Mouse (Mus musculus) frontal cortex, postnatal 14 days (tissue): ENCODE results near the gene Lbhd2.

ENCODE experiments used
- DNase-seq, 2 experiments: peaks; one replicate each; pipeline ENCODE4 v3.0.0; 2022; ENCODE audit warnings: low spot score in 2 of 2

Lbhd2 gene

DNA sequence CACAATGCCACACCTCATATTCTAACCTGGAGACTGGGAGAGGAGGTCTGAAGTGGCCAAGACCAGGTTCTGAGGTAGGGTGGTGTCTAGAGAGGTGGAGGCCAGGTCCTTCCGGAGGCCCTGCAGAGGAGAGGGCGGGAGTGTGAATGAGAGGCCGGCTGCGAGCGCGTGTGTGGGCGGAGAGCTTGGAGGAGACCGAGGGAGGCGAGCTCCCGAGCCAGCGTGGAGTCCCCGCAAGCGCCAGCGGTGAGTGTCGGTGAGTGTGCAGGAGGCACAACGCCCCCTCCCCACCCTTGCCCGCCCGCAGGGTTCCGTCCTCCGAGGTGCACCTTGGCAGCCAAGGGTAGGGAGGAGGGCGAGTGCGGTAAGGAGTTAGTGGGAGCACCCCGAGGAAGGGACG, at the start of gene Lbhd2:
TSS of gene Lbhd2 (plus strand) at position 188 of the 400 bp plus-strand sequence.
- DNase-seq = no peak

DNA sequence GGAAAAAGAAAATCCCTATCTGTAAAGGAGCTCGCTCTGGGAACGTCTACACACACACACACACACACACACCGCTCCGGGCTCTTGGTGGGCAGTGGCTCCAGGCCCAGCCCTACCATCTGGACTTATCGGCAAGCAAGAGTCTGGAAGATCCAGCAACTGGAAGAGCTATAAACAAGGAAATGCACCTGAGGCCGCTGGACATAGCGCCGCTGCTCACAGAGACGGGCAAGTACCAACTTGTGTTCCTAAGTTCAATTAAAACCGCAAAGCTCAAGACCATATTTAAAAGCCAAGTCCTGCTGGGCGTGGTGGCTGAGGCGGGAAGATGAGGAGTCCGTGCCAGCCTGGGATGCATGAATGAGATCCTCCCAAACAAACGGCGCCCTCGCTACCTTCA, 45.9 kb upstream of the Lbhd2 start:
- DNase-seq = no peak

DNA sequence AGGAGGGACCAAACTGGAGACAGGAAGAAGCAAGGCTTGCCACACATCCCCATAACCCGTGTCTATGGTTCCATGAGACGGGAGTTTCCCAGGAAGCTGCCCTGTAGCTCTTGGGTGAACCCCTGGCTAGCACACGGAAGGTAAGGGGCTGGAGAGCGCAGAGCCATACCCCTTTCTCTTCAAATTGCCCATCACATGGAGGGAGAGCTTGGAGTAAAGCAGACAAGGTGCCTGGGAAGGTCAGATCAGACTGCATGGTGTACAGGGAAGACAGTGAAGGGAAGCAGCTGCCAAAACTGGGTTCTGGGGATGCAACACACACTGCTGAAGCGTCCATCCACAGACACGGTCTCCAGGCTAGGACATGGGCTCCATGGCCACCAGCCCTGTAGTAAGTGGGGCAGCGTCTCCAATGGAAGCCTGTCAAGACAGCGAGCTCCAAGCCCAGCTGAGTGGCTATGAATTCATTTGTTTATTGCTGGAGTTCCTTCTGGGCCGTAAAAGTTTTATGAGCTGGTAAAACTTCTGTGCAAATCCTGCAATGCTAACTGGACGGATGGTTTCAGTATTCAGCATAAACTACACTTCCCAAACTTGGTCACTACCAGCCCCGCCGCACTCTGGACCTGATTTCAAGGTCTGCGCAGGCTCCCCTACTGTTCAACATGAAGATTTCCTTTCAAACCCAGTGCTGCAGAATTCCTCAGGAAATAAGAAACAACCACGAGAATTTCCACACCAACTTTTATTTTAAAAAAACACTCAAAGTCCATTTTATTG, 45.1 kb upstream of the Lbhd2 start:
- no peak for DNase-seq

DNA sequence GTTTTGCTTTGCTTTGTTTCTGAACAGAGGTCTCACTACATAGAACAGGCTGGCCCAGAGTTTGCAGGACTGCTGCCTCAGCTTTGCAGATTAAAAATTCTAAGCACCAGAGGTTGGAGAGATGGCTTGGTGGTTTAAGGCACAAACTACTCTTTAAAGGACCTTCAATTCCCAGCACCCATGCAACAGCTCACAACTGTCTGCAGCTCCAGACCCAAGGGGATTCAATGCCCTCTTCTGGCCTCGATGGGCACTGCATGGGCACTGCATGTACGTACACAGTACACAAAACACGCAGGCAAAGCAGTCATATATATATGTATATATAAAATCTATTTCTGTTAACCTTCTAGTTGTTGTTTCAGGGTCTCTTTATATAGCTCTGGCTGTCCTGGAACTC, 42.4 kb upstream of the Lbhd2 start:
- no peak for DNase-seq

DNA sequence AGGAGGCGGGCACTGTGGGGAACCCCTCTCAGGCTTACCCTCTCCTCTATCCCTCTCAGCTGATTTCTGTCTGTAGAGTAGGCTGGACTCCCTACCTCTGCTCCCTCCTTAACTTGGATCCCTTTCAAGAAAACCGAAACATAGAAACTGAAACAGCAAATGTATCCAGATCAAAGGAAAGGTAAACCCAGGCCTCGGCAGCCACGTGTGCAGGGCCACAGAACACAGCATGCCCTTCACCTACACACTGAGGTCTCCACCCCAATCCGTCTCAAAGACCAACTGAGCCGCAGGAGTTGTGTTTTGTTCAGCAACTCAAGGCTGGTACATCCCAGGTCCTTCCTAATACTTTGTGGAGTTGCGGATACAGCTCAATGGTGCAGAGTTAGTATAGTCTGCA, 39.5 kb upstream of the Lbhd2 start:
- DNase-seq = no peak

DNA sequence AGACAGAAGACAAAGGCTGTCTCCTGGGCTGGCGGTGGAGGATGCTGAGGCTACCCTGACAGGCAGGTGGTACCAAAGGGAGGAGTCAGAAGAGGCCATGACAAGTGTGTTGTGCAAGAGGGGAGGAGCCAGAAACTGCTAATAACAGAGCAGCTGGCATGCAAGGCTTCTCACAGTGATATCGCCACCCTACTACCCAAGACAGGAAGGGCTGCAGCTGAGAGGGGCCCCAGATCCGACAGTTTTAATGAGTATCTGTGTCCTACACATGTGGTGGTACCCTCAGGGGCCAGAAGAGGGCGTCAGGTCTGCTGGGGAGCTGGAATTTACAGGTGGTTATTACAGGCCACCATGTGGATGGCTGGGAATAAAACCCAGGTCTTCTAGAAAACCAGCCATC, 36.4 kb upstream of the Lbhd2 start:
- no peak for DNase-seq

DNA sequence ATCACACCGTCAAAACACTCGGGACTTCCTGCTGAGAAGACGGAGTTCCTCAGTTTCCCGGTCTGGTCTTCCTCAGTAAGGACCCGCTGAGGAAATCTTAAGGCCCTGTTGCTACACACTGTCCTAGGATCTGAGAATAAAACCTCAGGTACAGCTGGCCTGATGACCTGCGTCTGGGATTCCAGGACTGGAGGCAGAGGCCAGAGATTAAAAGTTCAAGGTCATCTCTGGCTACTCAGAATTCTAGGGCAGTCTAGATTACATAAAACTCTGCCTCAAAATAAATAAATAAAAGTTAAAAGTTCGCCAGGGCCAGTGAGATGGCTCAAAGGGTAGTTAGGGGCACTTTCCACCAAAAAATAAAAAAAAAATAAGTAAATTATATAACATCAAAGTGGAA, 34.7 kb upstream of the Lbhd2 start:
- no peak for DNase-seq

DNA sequence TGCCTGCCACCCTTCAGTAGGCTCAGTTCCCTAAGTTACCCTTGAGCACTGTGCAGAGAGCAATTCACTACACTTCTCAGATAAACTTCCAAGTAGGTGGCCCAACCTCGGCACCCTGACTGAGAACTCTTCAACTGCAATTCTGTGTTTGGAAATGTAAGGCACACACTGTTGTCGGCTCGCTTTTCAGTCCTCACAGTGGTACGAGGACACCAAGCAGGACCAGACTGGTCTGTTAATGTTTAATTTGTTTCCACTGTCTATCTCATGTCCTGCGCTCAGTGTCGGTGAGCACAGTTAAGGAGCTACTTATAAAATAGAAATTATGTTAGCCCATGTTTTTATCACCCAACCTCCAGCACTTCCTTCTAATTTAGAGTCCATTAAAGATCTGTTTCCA, 33.2 kb upstream of the Lbhd2 start:
- no peak for DNase-seq

DNA sequence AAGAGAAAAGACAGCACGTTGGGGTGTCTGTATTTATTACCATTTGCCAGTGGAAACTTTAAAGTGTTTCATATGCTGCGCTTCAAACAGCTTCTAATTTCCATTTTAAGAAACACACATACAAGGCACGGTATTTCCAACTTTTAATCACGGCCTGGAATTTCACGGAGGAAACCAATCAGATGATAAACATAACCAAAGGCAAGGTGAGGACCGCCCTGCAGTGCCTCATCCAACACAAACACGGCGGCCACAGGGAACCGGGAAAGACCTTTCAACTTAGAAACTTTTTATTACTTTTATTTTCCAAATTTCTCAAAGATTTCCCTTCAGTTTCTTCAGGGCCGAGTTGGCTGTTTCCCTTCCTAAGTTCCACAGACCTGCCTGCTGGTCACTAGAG, 31.9 kb upstream of the Lbhd2 start:
- no peak for DNase-seq

DNA sequence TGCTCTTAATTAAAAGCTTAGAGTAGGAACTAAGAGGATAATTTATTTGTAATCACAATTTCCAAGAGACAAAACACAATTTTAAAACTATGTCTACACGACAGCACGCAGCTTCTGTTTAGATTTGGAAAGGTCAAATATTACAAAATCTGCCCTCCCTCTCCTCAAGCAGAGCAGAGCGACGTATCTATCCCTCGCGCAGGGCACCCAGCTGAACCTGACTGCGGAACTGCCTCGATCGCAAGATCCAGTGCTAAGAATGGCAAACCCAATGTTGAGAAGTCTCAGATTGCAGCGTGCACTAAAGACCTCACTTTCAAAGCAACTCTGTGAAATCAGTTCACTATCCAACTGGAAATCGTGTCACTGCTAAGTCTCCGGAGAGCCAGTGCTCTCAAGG, 31.1 kb upstream of the Lbhd2 start:
- DNase-seq = no peak

DNA sequence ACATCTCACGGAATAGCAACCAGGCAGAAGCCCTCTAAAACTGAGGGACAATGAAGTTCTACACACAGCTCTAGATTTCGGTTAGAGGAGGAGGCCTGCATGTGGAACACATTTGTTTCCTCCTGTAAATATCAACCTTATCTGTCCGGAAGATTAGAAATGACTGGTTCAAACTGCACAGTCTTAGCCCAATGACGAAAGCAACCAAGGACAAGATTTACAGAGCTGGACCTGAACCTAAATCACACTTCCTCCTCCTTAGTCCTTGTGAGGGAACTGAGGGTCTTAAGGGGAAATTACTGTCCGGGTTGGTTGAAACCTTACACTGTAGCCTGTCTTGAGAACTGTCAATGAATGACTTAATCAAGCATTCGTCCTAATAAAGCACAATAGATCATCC, 30.6 kb upstream of the Lbhd2 start:
- DNase-seq = no peak

DNA sequence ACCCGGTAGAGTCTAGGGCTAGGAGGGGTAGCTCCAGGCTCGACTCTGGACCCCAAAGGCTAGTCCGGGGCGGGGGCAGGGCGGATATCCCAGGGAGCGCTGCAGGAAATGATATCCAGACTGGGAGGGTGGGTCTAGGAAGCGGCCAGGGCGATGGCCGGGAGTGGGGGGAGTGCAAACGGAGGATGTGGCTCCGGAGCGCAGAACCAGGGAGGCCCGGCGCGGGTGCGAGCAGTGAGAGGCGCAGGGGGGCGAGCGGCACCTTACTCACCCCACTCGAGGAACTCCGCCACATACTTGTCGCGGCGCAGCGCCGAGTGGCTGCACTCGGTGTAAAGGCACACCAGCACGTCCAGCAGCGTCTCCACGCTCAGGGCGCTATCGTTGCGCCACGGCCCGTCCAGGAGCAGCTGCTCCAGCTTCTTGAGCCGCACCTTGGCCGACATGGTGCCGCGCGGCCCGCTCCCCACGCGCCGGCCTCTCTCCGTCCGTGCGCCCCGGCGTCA, 29.7 kb upstream of the Lbhd2 start:
- peak in 1 of 2 experiments; percentile 44 for DNase-seq

DNA sequence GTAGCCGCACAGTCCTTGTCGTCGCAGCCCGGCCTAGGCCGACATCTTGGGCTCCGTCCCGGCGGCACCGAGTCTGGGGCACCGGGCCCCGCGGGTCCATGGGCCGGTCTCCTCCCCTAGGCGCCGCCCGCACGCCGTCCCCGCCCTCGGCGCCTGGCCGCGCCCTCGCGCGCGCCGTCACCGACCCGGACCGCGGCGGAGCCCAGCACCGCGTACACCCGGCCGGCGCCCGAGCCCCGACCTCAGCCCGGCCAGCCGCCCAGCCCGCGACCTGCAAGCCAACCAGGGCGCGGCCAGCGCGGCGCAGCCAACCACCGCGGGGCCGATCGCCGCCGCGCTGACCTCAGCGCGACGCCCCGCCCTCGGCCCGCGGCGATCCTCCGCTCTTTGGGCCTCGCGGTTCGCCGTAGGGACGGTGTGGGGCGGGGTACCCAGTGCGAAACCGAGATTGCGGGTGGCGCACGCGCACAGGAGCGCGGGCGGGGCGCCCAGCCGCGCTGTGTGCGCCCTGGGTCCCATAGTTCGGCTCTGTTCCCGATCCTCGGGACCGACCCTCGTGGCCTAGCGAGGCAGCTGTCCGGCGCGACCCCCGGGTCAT, 29.1 kb upstream of the Lbhd2 start, which contains the start of gene Cdc42bpb:
TSS of gene Cdc42bpb (minus strand) at position 343 of the 598 bp plus-strand sequence.
- DNase-seq = peak; percentile 87 to 91

DNA sequence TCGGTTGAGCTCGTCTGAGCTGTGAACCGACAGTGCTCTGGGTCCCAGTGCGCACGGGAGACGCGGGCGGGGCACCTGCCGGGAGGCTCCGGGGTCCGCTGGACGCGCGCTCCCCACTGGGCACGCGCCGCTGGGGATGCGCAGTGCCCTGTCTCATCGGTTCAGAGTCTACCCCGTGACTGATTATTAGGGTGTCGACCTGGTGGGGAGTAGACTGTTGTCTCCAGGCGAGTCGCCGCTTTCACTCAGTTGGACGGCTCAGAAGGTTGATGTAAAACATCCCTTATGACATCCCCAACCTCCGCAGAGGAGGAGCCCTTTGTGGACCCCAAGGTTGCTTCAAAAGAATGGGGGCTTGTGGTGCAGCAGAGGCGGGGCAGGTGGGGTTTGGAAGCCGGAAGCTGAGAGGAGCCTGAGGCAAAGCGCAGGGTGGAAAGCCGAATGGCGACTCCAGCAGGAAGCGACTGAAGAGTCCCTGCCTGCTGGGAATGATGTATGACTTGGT, 28.6 kb upstream of the Lbhd2 start:
- no peak for DNase-seq

DNA sequence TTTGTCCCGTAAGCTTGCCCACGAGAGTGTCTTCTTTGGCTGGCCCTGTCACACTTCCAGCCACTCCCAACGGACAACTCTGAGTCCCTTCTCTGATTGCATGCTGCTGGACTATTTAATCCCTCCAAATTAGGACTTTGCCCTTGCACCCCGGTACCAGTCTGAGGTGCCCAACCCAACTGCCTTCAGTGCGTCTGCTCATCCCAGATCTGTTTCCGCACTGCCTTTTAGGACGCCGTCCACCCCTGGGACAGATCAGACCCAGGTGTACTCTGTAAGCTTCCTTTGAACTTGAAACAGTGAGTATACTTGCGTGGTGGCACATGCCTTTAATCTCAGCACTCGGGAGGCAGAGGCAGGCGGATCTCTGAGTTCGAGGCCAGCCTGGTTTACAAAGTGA, 27.8 kb upstream of the Lbhd2 start:
- no peak for DNase-seq

DNA sequence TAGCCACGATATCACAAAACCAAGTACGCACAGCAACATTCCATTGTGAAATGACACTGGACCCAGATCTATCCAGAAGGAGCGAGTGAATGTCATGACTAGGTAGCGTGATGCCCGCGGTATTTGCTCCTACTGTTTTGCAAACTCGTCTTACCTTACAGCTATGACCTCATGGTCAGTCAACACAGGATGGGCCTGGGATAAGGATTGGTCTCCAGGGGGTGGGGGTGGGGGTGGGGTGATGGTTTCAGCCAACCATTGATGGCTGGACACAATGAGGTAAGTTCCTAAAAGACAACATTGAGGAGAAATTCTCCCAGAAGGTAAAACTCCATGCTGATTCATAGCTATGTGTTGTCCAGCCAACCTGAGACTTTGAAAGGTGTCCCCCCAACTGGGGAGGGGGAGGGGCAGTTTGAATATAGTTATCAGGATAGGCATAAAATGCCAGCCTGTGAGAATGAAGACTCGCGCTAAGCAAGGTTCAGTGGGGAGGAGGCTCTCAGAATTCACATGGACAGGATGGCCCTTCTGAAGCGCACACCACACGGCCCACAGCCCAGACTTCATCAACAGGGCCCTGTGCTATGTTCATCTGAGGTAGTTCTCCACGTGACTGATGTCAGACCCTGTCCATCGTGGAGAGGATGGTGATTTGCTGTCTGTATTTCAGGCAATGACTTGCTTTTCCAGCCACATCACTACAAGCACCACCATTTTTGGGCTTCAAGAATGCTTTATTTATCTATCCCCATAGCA, 20.5 kb upstream of the Lbhd2 start:
- DNase-seq = no peak

DNA sequence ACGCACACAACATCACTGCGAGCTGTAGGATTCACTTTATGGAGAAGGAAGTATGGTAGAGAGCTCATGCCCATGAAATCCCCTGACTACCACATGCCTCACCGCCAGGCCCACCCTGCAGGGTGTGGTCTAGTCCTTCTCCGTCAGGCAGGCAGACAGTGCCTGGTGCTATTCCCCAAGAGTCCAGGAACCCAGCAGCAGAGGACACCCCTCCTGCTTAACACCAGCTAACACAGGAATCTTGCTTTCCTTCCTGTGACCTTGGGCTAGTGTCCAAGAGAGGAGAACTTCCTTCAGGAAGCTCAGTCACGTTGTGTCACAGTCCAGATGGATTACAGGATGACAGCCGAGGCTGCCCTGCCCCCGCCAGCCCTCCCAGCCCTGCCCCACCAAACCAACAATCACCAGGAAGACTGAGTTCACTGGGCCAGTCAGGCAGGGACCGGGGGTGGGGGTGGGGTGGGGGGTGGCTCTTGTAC, 19.9 kb upstream of the Lbhd2 start:
- DNase-seq = no peak

DNA sequence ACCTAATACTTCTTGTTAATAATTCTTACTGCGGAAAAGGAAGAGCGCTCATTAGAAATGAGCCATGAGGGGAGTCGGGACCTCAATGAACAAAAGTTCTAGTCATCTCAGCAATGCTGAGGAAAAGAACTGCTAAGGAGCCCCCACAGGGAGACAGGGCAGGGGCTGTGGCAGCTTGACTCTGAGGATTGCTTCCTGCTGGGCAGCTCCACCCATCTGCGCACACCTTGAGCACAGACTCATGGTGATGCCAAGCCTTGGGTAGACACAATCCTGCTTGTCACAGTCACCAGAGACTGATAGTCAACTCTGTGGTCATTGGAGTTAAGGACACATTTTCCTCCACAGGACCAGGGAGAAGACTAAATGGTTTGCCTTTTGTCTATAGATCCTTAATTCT, 19.5 kb upstream of the Lbhd2 start:
- no peak for DNase-seq

DNA sequence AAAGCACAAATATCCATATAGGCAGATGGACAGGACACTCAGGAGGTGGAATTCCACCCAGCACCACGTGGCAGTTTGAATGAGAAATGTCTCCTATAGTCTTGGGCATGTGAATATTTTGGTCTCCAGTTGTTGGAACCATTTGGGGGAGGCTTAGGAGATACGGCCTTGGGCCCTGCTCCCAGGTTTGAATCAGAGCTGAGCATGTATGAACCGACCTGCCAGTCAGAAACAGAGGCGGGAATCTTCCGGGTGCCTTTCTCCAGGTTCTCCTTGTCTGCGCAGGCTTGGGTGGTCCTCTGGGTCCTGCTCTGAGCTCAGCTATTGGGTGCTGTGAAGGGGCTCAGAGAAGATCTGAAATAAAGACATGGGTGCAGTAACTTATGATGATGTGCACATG, 12.6 kb upstream of the Lbhd2 start:
- no peak for DNase-seq

DNA sequence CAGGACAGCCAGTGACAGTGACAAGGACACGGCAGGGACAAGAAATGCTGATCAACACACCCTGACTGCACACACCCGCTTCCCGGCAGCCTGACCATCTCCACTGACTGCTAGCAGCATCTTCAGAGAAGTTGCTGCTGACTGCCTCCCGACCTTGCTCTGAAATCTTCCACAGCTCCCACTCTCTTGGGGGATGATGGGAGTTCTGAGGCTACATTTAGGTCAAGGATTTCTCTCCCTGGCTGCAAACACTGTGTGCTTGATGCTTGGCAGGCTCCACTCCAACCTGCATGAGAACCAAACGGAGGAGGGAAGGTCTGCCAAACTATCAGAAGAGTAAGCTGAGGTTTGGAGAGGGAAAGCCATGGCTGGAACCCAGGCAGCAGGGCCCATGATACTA, 9.6 kb upstream of the Lbhd2 start:
- DNase-seq = no peak

DNA sequence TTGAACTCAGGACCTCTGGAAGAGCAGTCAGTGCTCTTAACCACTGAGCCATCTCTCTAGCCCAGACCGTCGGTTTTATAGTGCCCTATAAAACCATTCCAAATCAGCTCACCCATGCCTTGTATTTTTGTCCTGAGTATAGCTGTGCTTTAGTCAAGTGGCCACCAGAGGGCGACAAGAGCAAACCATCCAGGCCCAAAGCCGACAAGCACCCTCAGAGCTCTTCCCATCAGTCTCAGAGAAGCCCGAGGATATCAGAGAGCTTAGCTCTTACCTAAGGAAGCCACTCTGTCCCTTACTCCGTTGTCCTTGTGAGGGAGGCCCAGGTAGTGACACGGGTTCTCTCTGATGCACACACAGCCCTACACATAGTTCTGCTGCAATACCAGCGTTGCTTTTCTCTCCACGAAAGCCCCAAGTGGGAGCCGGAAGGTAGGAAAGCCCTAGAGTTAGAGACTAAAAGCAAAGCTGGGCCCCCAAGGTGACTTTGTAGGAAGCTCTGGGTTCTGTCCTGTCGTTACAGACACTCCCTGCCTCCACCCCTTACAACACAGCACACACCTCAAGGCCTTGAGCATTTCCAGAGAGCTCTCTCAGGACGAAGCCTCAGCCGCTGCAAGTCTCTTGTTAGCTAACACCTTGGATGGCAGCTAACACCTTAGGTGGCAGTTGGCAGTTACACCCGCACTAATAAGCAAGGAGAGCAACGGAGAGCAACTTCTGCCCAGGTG, 5.0 kb upstream of the Lbhd2 start:
- DNase-seq = peak in 1 of 2 experiments; percentile 74

DNA sequence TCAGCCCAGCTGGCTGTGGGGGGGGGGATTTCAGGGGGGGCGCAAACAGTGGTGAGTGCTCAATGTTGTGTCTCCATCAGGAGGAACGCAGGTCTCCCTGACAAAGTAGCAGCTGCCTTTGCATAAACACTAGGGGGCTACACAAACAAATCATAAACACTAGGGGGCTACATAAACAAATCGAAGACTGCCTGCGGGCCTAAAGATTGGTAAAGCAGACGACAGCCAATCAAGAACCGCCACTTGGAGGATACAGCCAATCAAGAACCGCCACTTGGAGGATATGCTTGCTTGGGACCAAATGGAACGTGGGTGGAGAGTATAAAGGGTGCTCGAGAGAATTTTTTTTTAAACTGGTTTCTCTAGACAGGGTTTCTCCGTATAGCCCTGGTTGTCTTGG, 1.7 kb upstream of the Lbhd2 start:
- no peak for DNase-seq
